Mouse (Mus musculus) cortical plate, adult 2 months (tissue): Measurements from ENCODE around the gene Neb.

Experiments used
- CTCF ChIP-seq: fragments of 200-500 bp; IDR thresholded peaks from 2 replicates; pipeline ENCODE4 v1.5.1; 2011; ENCODE audit warnings: mild to moderate bottlenecking, control low read depth, low read length; ENCODE audit not compliant: insufficient read depth; ENCODE audit errors: extremely low read depth
- POLR2A ChIP-seq: fragments of 200-500 bp; IDR thresholded peaks from 2 replicates; pipeline ENCODE4 v1.6.1; 2011; ENCODE audit warnings: mild to moderate bottlenecking, low read length, control low read depth; ENCODE audit not compliant: insufficient read depth; ENCODE audit errors: extremely low read depth

GRCm38 (mm10) chr2:52422871-52423610 is 44.8 kb upstream of the Neb start:
- TF ChIP-seq CTCF (no peak), POLR2A (no peak)
